Mouse (Mus musculus): ENCODE measurements around the gene Bpi.

DNA sequence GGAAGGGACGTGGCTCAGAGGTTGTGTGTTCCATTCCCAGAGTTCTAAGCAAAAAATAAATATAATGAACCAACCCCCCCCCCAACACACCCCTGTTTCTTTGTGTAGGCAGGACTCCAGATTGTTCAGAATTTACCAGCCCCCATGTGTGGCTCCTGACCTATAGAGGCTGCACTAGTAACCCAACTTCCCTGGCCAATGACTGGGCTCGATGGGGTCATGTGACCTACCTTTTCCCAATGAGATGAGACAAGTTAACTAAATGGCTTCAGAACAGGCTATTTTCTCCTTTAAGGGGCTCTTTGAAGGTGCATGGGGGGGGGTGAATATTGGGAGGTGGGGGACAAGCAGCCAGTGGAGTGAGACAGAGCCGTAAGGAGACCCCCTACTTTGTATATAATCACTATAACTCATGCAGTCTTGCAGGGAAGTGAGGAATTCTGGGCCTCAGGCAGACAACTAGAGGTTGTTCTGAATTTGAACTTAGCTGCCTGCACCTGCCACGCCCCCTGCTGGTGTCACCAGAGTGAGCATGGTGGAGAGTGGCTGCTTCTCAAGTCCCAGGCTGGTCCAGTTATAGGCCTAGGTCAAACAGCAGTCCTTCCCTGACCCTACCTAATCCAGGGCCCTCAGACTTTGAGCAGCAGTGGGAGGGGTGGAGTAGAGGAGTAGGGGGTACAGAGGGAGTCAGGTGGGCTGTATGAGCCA, 46.0 kb upstream of the Bpi start:
- TF ChIP-seq CTCF (conservative IDR thresholded peaks at IDR 0.05; ENCODE audit: low read length) (no peak; the same call in 1 of the 2 replicates), NANOG (IDR thresholded peaks at IDR 0.05; ENCODE audit: borderline replicate concordance, low read length) (no peak), POU5F1 (IDR thresholded peaks at IDR 0.05; ENCODE audit: borderline replicate concordance, low read length) (no peak)

All from E14TG2a.4 (cell line).